20 mouse cellular contexts compared by ENCODE assay signal in genomic region chr16:8918741-8919535, GRCm38 (mm10).
DNase-seq lines count a peak whose midpoint lies in the region; ATAC-seq lines count a peak whose summit lies in the region.
"Had no signal": no experiment of that assay in that cellular context is flagged by ENCODE, and none has a peak within 500 bp of the region (broad histone marks: within the 10 kb centered on the region; RNA-seq: fewer than 3 reads in every experiment).

No protein-coding gene starts in this region.

- ATAC-seq in frontal cortex, adult (ENCODE audit: low TSS enrichment), result peak; percentile 82
- ATAC-seq: activated CD4-positive, CD25-positive, alpha-beta regulatory T cell, adult 4 months; forebrain, embryonic 13.5 days; inflammation-experienced regulatory T-cells, adult 6 months had no signal

- no peak for DNase-seq in frontal cortex, postnatal 14 days (ENCODE audit: low spot score in 2 of 2)
- peak; percentile 2 for DNase-seq in kidney, adult 11 months
- no peak for DNase-seq in kidney, adult 9 months
- DNase-seq in cerebellum, adult 11 months, result peak; percentile 19
- DNase-seq in cerebellum, postnatal 10 days, result peak; percentile 72 to 76
- no peak for DNase-seq in adrenal gland, adult 8-10 months
- DNase-seq in spleen, adult 12 weeks (ENCODE audit: low spot score), result no peak
- DNase-seq: adrenal gland, postnatal 14 days; gastrocnemius, adult 2 months; kidney, adult 8-10 months; kidney, postnatal 25 days; liver, embryonic 13.5 days; lung, embryonic 14.5 days; lung, postnatal 4 days; retina, postnatal 1 day; spleen, adult 18-20 months had no signal

Comparison
In these comparisons a context has a peak if more than half of its experiments do, and no peak if none do; other contexts are left out.
1. DNase-seq: peak in kidney, adult 11 months (single experiment), cerebellum, adult 11 months (single experiment) and cerebellum, postnatal 10 days (2 of 2); none in frontal cortex, postnatal 14 days (0 of 2), kidney, adult 9 months (single experiment), adrenal gland, adult 8-10 months (single experiment) and spleen, adult 12 weeks (single experiment).